Mouse (Mus musculus): ENCODE results near the gene Neu4. TPM values are rescaled to one million over a fixed set of nuclear protein-coding genes. Genes with fewer than 3 reads are reported as not detected.

Gene Neu4
- total and polyA plus RNA-seq, 2 experiments: not detected

DNA sequence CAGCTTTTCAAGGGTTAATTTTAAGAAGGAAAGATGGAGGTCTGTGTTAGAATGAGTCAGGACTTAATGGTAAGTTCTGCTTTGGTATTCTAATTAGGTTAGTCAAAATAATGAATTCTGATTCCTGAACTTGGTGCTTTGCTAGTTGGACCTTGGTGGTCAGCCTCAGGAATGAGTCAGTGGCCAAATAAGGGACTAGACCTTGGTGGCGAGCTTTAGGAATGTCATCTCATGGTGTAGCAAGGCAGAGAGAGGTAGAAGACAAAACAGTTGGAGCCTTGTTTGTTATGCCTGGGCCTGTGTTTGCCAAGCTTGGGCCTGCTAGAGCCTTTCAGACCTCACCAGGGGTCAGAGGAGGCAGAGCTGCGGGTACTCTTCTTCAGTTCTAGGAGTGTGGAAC lies 8.5 kb downstream of the Neu4 start:
- 84% methylated on average over 2 of the region's 2 CpGs for whole genome bisulfite sequencing
- Histone ChIP-seq H3K9ac (ENCODE audit: low read depth, low read length) (no peak overlapping the region), H3K27ac (replicated peaks; ENCODE audit: insufficient read depth, low read depth, low read length) (no peak overlapping the region), H3K4me1 (ENCODE audit: control insufficient read depth, insufficient read depth, low read length) (no peaks in the 10 kb centered on the region), H3K36me3 (ENCODE audit: control insufficient read depth, insufficient read depth, low read length) (no peaks in the 10 kb centered on the region), H3K4me3 (ENCODE audit: insufficient read depth, low read depth, low read length) (no peak overlapping the region), H3K79me2 (ENCODE audit: control insufficient read depth, insufficient read depth, low read length) (no peaks in the 10 kb centered on the region), H3K27me3 (ENCODE audit: control insufficient read depth, insufficient read depth, low read length) (no peaks in the 10 kb centered on the region; the same call in 1 of the 2 replicates)
- TF ChIP-seq CTCF (IDR thresholded peaks at IDR 0.05; ENCODE audit: low read depth, low read length) (no peak), POLR2A (IDR thresholded peaks at IDR 0.05; ENCODE audit: extremely low read depth, insufficient read depth, low read length) (no peak)
- DNase-seq (ENCODE audit: extremely low read depth, low read depth, low spot score): no peak

- no peaks in the 10 kb centered on the region for H3K36me3 ChIP-seq (ENCODE audit: control insufficient read depth, insufficient read depth, low read length)
- no peaks in the 10 kb centered on the region for H3K4me1 ChIP-seq (ENCODE audit: control insufficient read depth, insufficient read depth, low read length)
- DNase-seq (ENCODE audit: extremely low read depth, low read depth, low spot score): no peak
- no peak overlapping the region for H3K9ac ChIP-seq (ENCODE audit: low read depth, low read length)
- no peak overlapping the region for H3K4me3 ChIP-seq (ENCODE audit: insufficient read depth, low read depth, low read length)
- H3K27me3 ChIP-seq (ENCODE audit: control insufficient read depth, insufficient read depth, low read length): no peaks in the 10 kb centered on the region
- TF ChIP-seq POLR2A (IDR thresholded peaks at IDR 0.05; ENCODE audit: extremely low read depth, insufficient read depth, low read length) (no peak), CTCF (IDR thresholded peaks at IDR 0.05; ENCODE audit: low read depth, low read length) (no peak)
- H3K79me2 ChIP-seq (ENCODE audit: control insufficient read depth, insufficient read depth, low read length): no peaks in the 10 kb centered on the region
- WGBS: 95% methylated on average over 2 of the region's 2 CpGs
- no peak overlapping the region for H3K27ac ChIP-seq (replicated peaks; ENCODE audit: insufficient read depth, low read depth, low read length)
Measured at GRCm38 (mm10) chr1:94033075-94033602, 12.9 kb downstream of the Neu4 start.

- peak; percentile 27 for DNase-seq (ENCODE audit: extremely low read depth, low read depth, low spot score)
- H3K27me3 ChIP-seq (ENCODE audit: control insufficient read depth, insufficient read depth, low read length): no peaks in the 10 kb centered on the region
- H3K36me3 ChIP-seq (ENCODE audit: control insufficient read depth, insufficient read depth, low read length): no peaks in the 10 kb centered on the region
- no peak for TF ChIP-seq POLR2A (IDR thresholded peaks at IDR 0.05; ENCODE audit: extremely low read depth, insufficient read depth, low read length)
- peak; percentile 80 for TF ChIP-seq CTCF (IDR thresholded peaks at IDR 0.05; ENCODE audit: low read depth, low read length)
- H3K4me1 ChIP-seq (ENCODE audit: control insufficient read depth, insufficient read depth, low read length): no peaks in the 10 kb centered on the region
- WGBS: 1% methylated on average over 25 of the region's 25 CpGs
- peak overlapping the region; percentile 15; the same call in 1 of the 2 replicates for H3K27ac ChIP-seq (replicated peaks; ENCODE audit: insufficient read depth, low read depth, low read length)
- peak overlapping the region; percentile 48 for H3K4me3 ChIP-seq (ENCODE audit: insufficient read depth, low read depth, low read length)
- no peak overlapping the region; the same call in 1 of the 2 replicates for H3K9ac ChIP-seq (ENCODE audit: low read depth, low read length)
- H3K79me2 ChIP-seq (ENCODE audit: control insufficient read depth, insufficient read depth, low read length): no peaks in the 10 kb centered on the region
Measured at GRCm38 (mm10) chr1:94034984-94035743, 14.9 kb downstream of the Neu4 start.

DNA sequence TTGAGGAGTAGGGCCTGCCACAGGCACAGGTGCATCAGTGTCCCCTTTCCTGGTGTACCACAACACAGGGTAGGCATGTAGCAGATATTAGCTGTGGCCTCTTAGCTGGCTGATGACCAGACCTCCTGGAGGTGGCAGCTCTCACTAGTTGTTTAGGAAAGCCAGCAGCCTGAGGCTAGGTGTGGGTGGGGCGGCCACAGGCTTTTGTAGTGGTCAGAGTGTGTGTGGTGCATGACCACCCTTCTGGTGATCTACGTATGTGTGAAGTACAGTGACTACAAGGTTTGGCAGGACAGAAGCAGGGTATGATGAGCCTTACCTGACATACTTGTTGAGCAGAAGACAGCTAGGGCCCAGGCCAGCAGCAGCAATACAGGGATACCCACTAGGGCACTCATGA lies 20.1 kb downstream of the Neu4 start:
- H3K36me3 ChIP-seq (ENCODE audit: control insufficient read depth, insufficient read depth, low read length): no peaks in the 10 kb centered on the region
- no peak for DNase-seq (ENCODE audit: extremely low read depth, low read depth, low spot score)
- H3K79me2 ChIP-seq (ENCODE audit: control insufficient read depth, insufficient read depth, low read length): no peaks in the 10 kb centered on the region
- H3K27me3 ChIP-seq (ENCODE audit: control insufficient read depth, insufficient read depth, low read length): no peaks in the 10 kb centered on the region
- no peak overlapping the region for H3K4me3 ChIP-seq (ENCODE audit: insufficient read depth, low read depth, low read length)
- no peak overlapping the region for H3K9ac ChIP-seq (ENCODE audit: low read depth, low read length)
- H3K27ac ChIP-seq (replicated peaks; ENCODE audit: insufficient read depth, low read depth, low read length): no peak overlapping the region
- H3K4me1 ChIP-seq (ENCODE audit: control insufficient read depth, insufficient read depth, low read length): no peaks in the 10 kb centered on the region
- TF ChIP-seq POLR2A (IDR thresholded peaks at IDR 0.05; ENCODE audit: extremely low read depth, insufficient read depth, low read length): no peak
- TF ChIP-seq CTCF (IDR thresholded peaks at IDR 0.05; ENCODE audit: low read depth, low read length): no peak
- WGBS: 92% methylated on average over 2 of the region's 2 CpGs

DNA sequence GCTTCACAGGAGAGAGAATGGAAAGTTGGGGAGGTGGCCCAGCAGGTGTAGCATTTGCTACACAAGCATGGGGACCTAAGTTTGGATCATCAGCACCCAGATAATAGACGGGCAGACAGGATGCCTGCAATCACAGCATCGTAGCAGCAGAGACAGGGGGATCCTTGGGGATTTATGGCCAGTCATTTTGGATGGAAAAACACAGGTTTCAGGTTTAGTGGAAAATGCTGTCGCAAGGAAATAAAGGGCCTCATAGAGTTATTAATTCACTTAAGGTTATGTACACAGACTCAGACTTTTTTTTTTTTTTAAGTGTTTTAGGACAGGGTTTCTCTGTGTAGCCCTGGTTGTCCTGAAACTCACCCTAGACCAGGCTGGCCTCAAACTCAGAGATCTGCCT lies 25.3 kb downstream of the Neu4 start:
- Histone ChIP-seq H3K27me3 (ENCODE audit: control insufficient read depth, insufficient read depth, low read length) (no peaks in the 10 kb centered on the region), H3K27ac (replicated peaks; ENCODE audit: insufficient read depth, low read depth, low read length) (no peak overlapping the region), H3K9ac (ENCODE audit: low read depth, low read length) (no peak overlapping the region), H3K79me2 (ENCODE audit: control insufficient read depth, insufficient read depth, low read length) (no peaks in the 10 kb centered on the region), H3K4me1 (ENCODE audit: control insufficient read depth, insufficient read depth, low read length) (no peaks in the 10 kb centered on the region), H3K36me3 (ENCODE audit: control insufficient read depth, insufficient read depth, low read length) (no peaks in the 10 kb centered on the region), H3K4me3 (ENCODE audit: insufficient read depth, low read depth, low read length) (no peak overlapping the region)
- no peak for TF ChIP-seq POLR2A (IDR thresholded peaks at IDR 0.05; ENCODE audit: extremely low read depth, insufficient read depth, low read length)
- TF ChIP-seq CTCF (IDR thresholded peaks at IDR 0.05; ENCODE audit: low read depth, low read length): no peak
- DNase-seq (ENCODE audit: extremely low read depth, low read depth, low spot score): no peak
- 77% methylated on average over 3 of the region's 3 CpGs for whole genome bisulfite sequencing

- Histone ChIP-seq H3K4me3 (ENCODE audit: insufficient read depth, low read depth, low read length) (no peak overlapping the region), H3K36me3 (ENCODE audit: control insufficient read depth, insufficient read depth, low read length) (no peaks in the 10 kb centered on the region), H3K27me3 (ENCODE audit: control insufficient read depth, insufficient read depth, low read length) (no peaks in the 10 kb centered on the region), H3K4me1 (ENCODE audit: control insufficient read depth, insufficient read depth, low read length) (no peaks in the 10 kb centered on the region), H3K9ac (ENCODE audit: low read depth, low read length) (no peak overlapping the region), H3K79me2 (ENCODE audit: control insufficient read depth, insufficient read depth, low read length) (no peaks in the 10 kb centered on the region), H3K27ac (replicated peaks; ENCODE audit: insufficient read depth, low read depth, low read length) (no peak overlapping the region)
- no peak for TF ChIP-seq CTCF (IDR thresholded peaks at IDR 0.05; ENCODE audit: low read depth, low read length)
- TF ChIP-seq POLR2A (IDR thresholded peaks at IDR 0.05; ENCODE audit: extremely low read depth, insufficient read depth, low read length): no peak
- DNase-seq (ENCODE audit: extremely low read depth, low read depth, low spot score): no peak
- 59% methylated on average over 4 of the region's 4 CpGs for WGBS
Measured at GRCm38 (mm10) chr1:94046544-94046943, 26.3 kb downstream of the Neu4 start.
